Mouse (Mus musculus): ENCODE measurements around the gene Abhd14b. TPM values are rescaled to one million over a fixed set of nuclear protein-coding genes. Genes with fewer than 3 reads are reported as not detected.
"Not testable (repeated sequence)": the region's sequence is repeated elsewhere in the genome, so short reads cannot be mapped to it uniquely, and the experiment has no call there.

Gene Abhd14b
- polyA plus RNA-seq, 1 experiment from 2014 or later, result 15.4 TPM

DNA sequence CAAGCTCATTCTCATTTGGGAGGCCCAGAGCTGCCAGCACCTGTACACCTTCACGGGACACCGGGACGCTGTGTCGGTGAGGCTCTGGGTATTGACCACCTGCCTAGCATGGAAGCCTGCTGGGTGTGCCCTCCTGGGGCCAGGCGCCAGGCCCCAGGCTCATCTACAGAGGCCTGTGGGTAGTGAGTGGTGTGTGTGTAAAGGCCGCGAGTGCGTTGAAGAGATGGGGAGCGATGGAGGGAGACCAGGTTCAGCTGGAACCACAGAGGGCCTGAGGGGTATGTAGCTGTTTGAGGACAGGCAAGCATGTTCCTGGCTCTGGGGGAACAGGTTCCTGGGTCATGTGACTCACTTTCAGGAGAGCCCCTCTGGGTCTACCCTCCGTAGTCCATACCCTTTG, 35.9 kb downstream of the Abhd14b start:
- Histone ChIP-seq H3K4me3 (ENCODE audit: inconsistent target) (no peak overlapping the region), H3K36me3 (ENCODE audit: inconsistent target) (peaks cover 36% of the 10 kb centered on the region; the same call in 1 of the 2 replicates), H3K79me2 (ENCODE audit: inconsistent target) (peaks cover 18% of the 10 kb centered on the region), H3K27ac (no peak overlapping the region)
- WGBS (ENCODE audit: missing documents), result 97% methylated on average over 10 of the region's 10 CpGs

- H3K4me3 ChIP-seq (ENCODE audit: inconsistent target), result no peak overlapping the region
- H3K36me3 ChIP-seq (ENCODE audit: inconsistent target), result peaks cover 36% of the 10 kb centered on the region; the same call in 1 of the 2 replicates
- peaks cover 13% of the 10 kb centered on the region for H3K79me2 ChIP-seq (ENCODE audit: inconsistent target)
- H3K27ac ChIP-seq, result no peak overlapping the region
- 97% methylated on average over 17 of the region's 17 CpGs for WGBS (ENCODE audit: missing documents)
Observed at GRCm38 (mm10) chr9:106483606-106484005, 36.3 kb downstream of the Abhd14b start.

DNA sequence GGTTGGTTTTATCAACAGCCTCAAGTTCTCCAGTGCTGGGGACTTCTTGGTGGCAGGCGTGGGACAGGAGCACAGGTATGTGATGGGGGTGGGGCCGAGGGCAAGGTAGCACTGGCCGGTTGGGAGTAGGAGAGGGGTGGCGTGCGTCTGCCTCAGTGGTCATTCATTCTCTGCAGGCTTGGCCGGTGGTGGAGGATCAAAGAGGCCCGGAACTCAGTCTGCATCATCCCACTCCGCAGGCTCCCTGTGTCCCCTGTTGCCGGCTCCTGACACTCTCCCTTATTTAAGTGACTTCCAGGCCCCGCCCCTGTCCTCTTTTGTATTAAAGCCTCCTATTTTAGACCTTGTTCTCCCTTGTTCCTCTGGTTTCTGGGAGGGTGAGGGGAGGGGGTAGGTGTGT, 37.8 kb downstream of the Abhd14b start:
- Histone ChIP-seq H3K79me2 (ENCODE audit: inconsistent target) (no peaks in the 10 kb centered on the region; the same call in 1 of the 2 replicates), H3K36me3 (ENCODE audit: inconsistent target) (peaks cover 36% of the 10 kb centered on the region; the same call in 1 of the 2 replicates)

GRCm38 (mm10) chr9:106487602-106488001, 40.3 kb downstream of the Abhd14b start:
- not testable (repeated sequence) for H3K27ac ChIP-seq; H3K4me3 ChIP-seq (ENCODE audit: inconsistent target); H3K79me2 ChIP-seq (ENCODE audit: inconsistent target)
- peaks cover 26% of the 10 kb centered on the region; the same call in 1 of the 2 replicates for H3K36me3 ChIP-seq (ENCODE audit: inconsistent target)
- WGBS (ENCODE audit: missing documents), result 97% methylated on average over 6 of the region's 6 CpGs

More for the DNA sequence above, 37.8 kb downstream of the Abhd14b start:
- Histone ChIP-seq H3K4me3 (ENCODE audit: inconsistent target) (no peak overlapping the region), H3K27ac (no peak overlapping the region)
- WGBS (ENCODE audit: missing documents), result 94% methylated on average over 10 of the region's 10 CpGs

DNA sequence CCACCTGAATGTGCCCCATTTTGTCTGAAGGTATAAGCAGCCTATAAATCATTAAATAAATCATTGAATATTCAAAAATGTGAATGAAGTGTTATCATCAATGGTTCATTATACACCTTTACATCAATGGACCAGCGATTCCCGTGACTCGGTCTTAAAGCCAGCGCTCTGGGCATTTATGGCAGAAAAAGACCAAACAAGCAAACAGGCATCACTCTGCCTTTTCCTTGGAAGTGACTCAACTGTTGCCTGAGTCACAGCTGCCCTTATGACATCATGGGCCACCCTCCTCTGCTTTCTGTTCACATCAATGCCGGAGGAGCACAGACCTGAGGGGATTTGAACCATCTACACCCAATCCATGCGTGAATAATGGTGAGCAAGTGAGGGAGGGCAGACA, 52.4 kb downstream of the Abhd14b start, which contains the start of gene Iqcf1:
Gene Iqcf1 (plus strand): TSS at position 301 of the 400 bp plus-strand sequence.
- Histone ChIP-seq H3K4me3 (ENCODE audit: inconsistent target) (no peak within 1 kb of the TSS), H3K79me2 (ENCODE audit: inconsistent target) (no peaks in the 10 kb centered on the region), H3K27ac (no peak within 1 kb of the TSS), H3K36me3 (ENCODE audit: inconsistent target) (no peaks in the 10 kb centered on the region)
- WGBS (ENCODE audit: missing documents), result 91% methylated on average over 6 of the region's 6 CpGs

- no peaks in the 10 kb centered on the region for H3K79me2 ChIP-seq (ENCODE audit: inconsistent target)
- no peak overlapping the region for H3K27ac ChIP-seq
- 91% methylated on average over 22 of the region's 22 CpGs for WGBS (ENCODE audit: missing documents)
- H3K36me3 ChIP-seq (ENCODE audit: inconsistent target), result no peaks in the 10 kb centered on the region
- no peak overlapping the region for H3K4me3 ChIP-seq (ENCODE audit: inconsistent target)
Observed at GRCm38 (mm10) chr9:106501846-106502245, 54.6 kb downstream of the Abhd14b start.

Other genes starting within 250 kb of the Abhd14b start
- 11.4 to 23.0 TPM (median 20.3 TPM) in 3 replicates for gene Ppm1m, start 247.7 kb upstream of the Abhd14b start, polyA plus RNA-seq (2018)
- 37.5 to 79.0 TPM (median 76.6 TPM) in 3 replicates for gene Twf2, start 244.4 kb upstream of the Abhd14b start, polyA plus RNA-seq (2018)
- 9.3 to 44.3 TPM (median 27.8 TPM) in 3 replicates for gene Tlr9, start 224.9 kb upstream of the Abhd14b start, polyA plus RNA-seq (2018)
- 173 to 195 TPM (median 183 TPM) in 3 replicates for gene Alas1, start 198.8 kb upstream of the Abhd14b start, polyA plus RNA-seq (2018)
- gene Poc1a, start 166.4 kb upstream of the Abhd14b start, polyA plus RNA-seq (2018), result 2.7 to 6.4 TPM (median 3.5 TPM) in 3 replicates
- 58.0 to 112 TPM (median 63.3 TPM) in 3 replicates for gene Dusp7, start 78.8 kb upstream of the Abhd14b start, polyA plus RNA-seq (2018)
- gene Rpl29, start 18.0 kb upstream of the Abhd14b start, polyA plus RNA-seq (2018), result 891 to 979 TPM (median 909 TPM) in 3 replicates
- 2.5 to 5.7 TPM (median 2.6 TPM) in 3 replicates for gene Acy1, start 9.1 kb upstream of the Abhd14b start, polyA plus RNA-seq (2018)
- gene Abhd14a, start 219 bp downstream of the Abhd14b start, polyA plus RNA-seq (2018), result 3.5 to 10.0 TPM (median 5.9 TPM) in 3 replicates
- 2.8 to 4.6 TPM (median 4.5 TPM) in 3 replicates for gene Pcbp4, start 5.8 kb downstream of the Abhd14b start, polyA plus RNA-seq (2018)
- gene Gpr62, start 18.5 kb downstream of the Abhd14b start, polyA plus RNA-seq (2018), result not detected in 3 replicates
- 10.1 to 24.9 TPM (median 11.4 TPM) in 3 replicates for gene Rrp9, start 28.5 kb downstream of the Abhd14b start, polyA plus RNA-seq (2018)
- gene Parp3, start 29.5 kb downstream of the Abhd14b start, polyA plus RNA-seq (2018), result 28.0 to 31.0 TPM (median 28.4 TPM) in 3 replicates
- not detected in 3 replicates for gene Iqcf1, start 52.5 kb downstream of the Abhd14b start, polyA plus RNA-seq (2018)
- not detected in 3 replicates for gene Iqcf5, start 67.1 kb downstream of the Abhd14b start, polyA plus RNA-seq (2018)
- gene Iqcf3, start 114.2 kb downstream of the Abhd14b start, polyA plus RNA-seq (2018), result not detected in 3 replicates
- not detected in 3 replicates for gene Iqcf4, start 123.5 kb downstream of the Abhd14b start, polyA plus RNA-seq (2018)
- gene Iqcf6, start 179.1 kb downstream of the Abhd14b start, polyA plus RNA-seq (2018), result not detected in 3 replicates
- gene Grm2, start 208.6 kb downstream of the Abhd14b start, polyA plus RNA-seq (2018), result not detected in 3 replicates
- 89.8 to 109 TPM (median 91.7 TPM) in 3 replicates for gene Tex264, start 238.5 kb downstream of the Abhd14b start, polyA plus RNA-seq (2018)